8 mouse cellular contexts compared by ENCODE assay signal in the genomic region with DNA sequence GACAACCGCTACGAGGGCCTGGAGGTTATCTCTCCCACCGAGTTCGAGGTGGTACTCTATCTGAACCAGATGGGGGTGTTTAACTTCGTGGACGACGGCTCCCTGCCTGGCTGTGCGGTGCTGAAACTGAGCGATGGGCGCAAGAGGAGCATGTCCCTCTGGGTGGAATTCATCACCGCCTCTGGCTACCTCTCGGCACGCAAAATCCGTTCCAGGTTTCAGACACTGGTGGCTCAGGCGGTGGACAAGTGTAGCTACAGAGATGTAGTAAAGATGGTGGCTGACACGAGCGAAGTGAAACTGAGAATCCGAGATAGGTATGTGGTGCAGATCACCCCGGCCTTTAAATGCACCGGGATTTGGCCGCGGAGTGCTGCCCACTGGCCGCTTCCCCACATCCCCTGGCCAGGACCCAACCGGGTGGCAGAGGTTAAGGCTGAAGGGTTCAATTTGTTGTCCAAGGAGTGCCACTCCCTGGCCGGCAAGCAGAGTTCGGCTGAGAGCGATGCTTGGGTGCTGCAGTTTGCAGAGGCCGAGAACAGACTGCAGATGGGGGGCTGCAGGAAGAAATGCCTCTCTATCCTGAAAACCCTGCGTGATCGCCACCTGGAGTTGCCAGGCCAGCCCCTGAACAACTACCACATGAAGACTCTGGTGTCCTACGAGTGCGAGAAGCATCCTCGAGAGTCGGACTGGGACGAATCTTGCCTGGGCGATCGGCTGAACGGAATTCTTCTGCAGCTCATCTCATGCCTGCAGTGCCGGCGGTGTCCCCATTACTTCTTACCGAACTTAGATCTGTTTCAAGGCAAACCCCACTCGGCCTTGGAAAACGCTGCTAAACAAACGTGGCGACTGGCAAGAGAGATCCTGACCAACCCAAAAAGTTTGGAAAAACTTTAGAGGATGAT. TPM values are rescaled to one million over a fixed set of nuclear protein-coding genes. Genes with fewer than 3 reads are reported as not detected.
A peak's percentile ranks its signal among the peaks of the same experiment; 100 is the strongest.
DNase-seq lines count a peak whose midpoint lies in the region; ATAC-seq and TF ChIP-seq lines count a peak whose summit lies in the region.

No protein-coding gene starts in this region.

- TF ChIP-seq POLR2A in embryonic fibroblast, embryonic 13.5 days (IDR thresholded peaks at IDR 0.05; ENCODE audit: low read depth, low read length): no peak
- TF ChIP-seq POLR2A in liver, adult 2 months (IDR thresholded peaks at IDR 0.05; ENCODE audit: extremely low read depth, insufficient read depth, low read length): no peak

- H3K4me1 ChIP-seq in embryonic fibroblast, embryonic 13.5 days (ENCODE audit: control insufficient read depth, insufficient read depth, low read length): peaks cover 2% of the 10 kb centered on the region; the same call in 1 of the 2 replicates
- H3K4me1 ChIP-seq in liver, adult 2 months (ENCODE audit: control insufficient read depth, insufficient read depth, low read length): peaks cover 3% of the 10 kb centered on the region
- H3K4me1 ChIP-seq in neural tube, embryonic 13.5 days (replicated peaks): peaks cover 62% of the 10 kb centered on the region

- H3K4me2 ChIP-seq in neural tube, embryonic 13.5 days: peak overlapping the region; percentile 68

- H3K27me3 ChIP-seq in liver, adult 2 months (ENCODE audit: control insufficient read depth, insufficient read depth, low read length): peaks cover 15% of the 10 kb centered on the region
- H3K27me3 ChIP-seq in neural tube, embryonic 13.5 days: peaks cover 54% of the 10 kb centered on the region

- peak overlapping the region; percentile 44 for H3K4me3 ChIP-seq in embryonic fibroblast, embryonic 13.5 days (ENCODE audit: insufficient read depth, low read length)
- H3K4me3 ChIP-seq in liver, adult 2 months (ENCODE audit: insufficient read depth, low read depth, low read length): peak overlapping the region; percentile 28; the same call in 1 of the 2 replicates
- peak overlapping the region; percentile 57 for H3K4me3 ChIP-seq in neural tube, embryonic 13.5 days

- no peak for ATAC-seq in cerebellum, adult (ENCODE audit: insufficient number of reproducible peaks, low FRiP score, low TSS enrichment)
- ATAC-seq in hematopoietic stem cell, adult 5-6 weeks (replicated peaks in 1 of 2; ENCODE audit: insufficient read depth in 1 of 2, low FRiP score in 2 of 2, low TSS enrichment in 1 of 2, low read depth in 1 of 2, poor library complexity in 2 of 2, severe bottlenecking in 2 of 2): peak; percentile 12 to 25
- ATAC-seq in neural tube, embryonic 13.5 days (ENCODE audit: low read depth): no peak

- peak overlapping the region; percentile 1; the same call in 1 of the 2 replicates for H3K27ac ChIP-seq in embryonic fibroblast, embryonic 13.5 days (ENCODE audit: insufficient read depth, low read length)
- H3K27ac ChIP-seq in liver, adult 2 months (replicated peaks; ENCODE audit: insufficient read depth, low read depth, low read length): no peak overlapping the region
- peak overlapping the region; percentile 98 for H3K27ac ChIP-seq in neural tube, embryonic 13.5 days (replicated peaks)

- WGBS in liver, adult 2 months: 21% methylated on average over 45 of the region's 45 CpGs
- 5% methylated on average over 45 of the region's 45 CpGs for WGBS in neural tube, embryonic 13.5 days

- H3K36me3 ChIP-seq in liver, adult 2 months (ENCODE audit: control insufficient read depth, insufficient read depth, low read length): no peaks in the 10 kb centered on the region
- H3K36me3 ChIP-seq in neural tube, embryonic 13.5 days: no peaks in the 10 kb centered on the region

- peak; percentile 57 for DNase-seq in cerebellum, adult 11 months
- peak; percentile 27 for DNase-seq in adrenal gland, postnatal 10 days
- DNase-seq in liver, adult 2 months (ENCODE audit: extremely low read depth, low read depth, low spot score): no peak
- no peak for DNase-seq in layer of hippocampus, adult 9-11 months

- no peak for TF ChIP-seq CTCF in embryonic fibroblast, embryonic 13.5 days (IDR thresholded peaks at IDR 0.05; ENCODE audit: borderline replicate concordance, insufficient read depth, low read length)
- no peak for TF ChIP-seq CTCF in liver, adult 2 months (IDR thresholded peaks at IDR 0.05; ENCODE audit: low read depth, low read length)

- no peaks in the 10 kb centered on the region for H3K79me2 ChIP-seq in liver, adult 2 months (ENCODE audit: control insufficient read depth, insufficient read depth, low read length)

- no peak overlapping the region for H3K9ac ChIP-seq in liver, adult 2 months (ENCODE audit: low read depth, low read length)
- peak overlapping the region; percentile 94 for H3K9ac ChIP-seq in neural tube, embryonic 13.5 days

- H3K9me3 ChIP-seq in neural tube, embryonic 13.5 days: no peaks in the 10 kb centered on the region

RNA-seq across cellular contexts. Expression of gene Mab21l1, which starts 1.1 kb away (rescaled TPM):
- total RNA-seq in adrenal gland, postnatal 10 days (2021): 1 to 10 TPM; 1.4 to 2.9 TPM
- polyA plus RNA-seq in embryonic fibroblast, embryonic 13.5 days (2011; ENCODE audit: insufficient read length, low read depth, missing spikeins): 3.1 and 9.9 TPM in 2 replicates
- not detected in 2 replicates for total RNA-seq in hematopoietic stem cell, adult 5-6 weeks (2017)
- not detected in 2 replicates for total RNA-seq in liver, adult 2 months (2014; rRNA removed)
- polyA plus RNA-seq in liver, adult 2 months (2012; rRNA removed): not detected in 2 replicates
- polyA plus RNA-seq in neural tube, embryonic 13.5 days (2015; fragmentation: Nextera tagmentation; extraction: Ambion mirVana): 80.7 and 96.6 TPM in 2 replicates

Comparison
In these comparisons a context has a peak if more than half of its experiments do, and no peak if none do; other contexts are left out.
1. DNase-seq: peak in cerebellum, adult 11 months (single experiment) and adrenal gland, postnatal 10 days (single experiment); none in liver, adult 2 months (single experiment) and layer of hippocampus, adult 9-11 months (single experiment).
2. ATAC-seq: peak in hematopoietic stem cell, adult 5-6 weeks (2 of 2); none in cerebellum, adult (single experiment) and neural tube, embryonic 13.5 days (single experiment).
3. Peak in every context shown above with its lines, with median percentiles within 50 percentile points of each other: H3K4me3 ChIP-seq.